ENCODE assay signal across 9 mouse cellular contexts in genomic region chr7:73654193-73654871, GRCm38 (mm10).
DNase-seq lines count a peak whose midpoint lies in the region; ATAC-seq and TF ChIP-seq lines count a peak whose summit lies in the region.
"Had no signal": no experiment of that assay in that cellular context is flagged by ENCODE, and none has a peak within 500 bp of the region (broad histone marks: within the 10 kb centered on the region; RNA-seq: fewer than 3 reads in every experiment).

No protein-coding gene starts in this region.

- H3K4me2 ChIP-seq in forebrain, embryonic 12.5 days = no peak overlapping the region
- H3K4me2 ChIP-seq in intestine, embryonic 15.5 days (replicated peaks) = no peak overlapping the region
- H3K4me2 ChIP-seq in neural tube, embryonic 14.5 days (ENCODE audit: low read depth, low read length) = no peak overlapping the region
- H3K4me2 ChIP-seq: heart, embryonic 13.5 days; neural tube, embryonic 12.5 days had no signal

- H3K9me3 ChIP-seq in forebrain, embryonic 12.5 days = no peaks in the 10 kb centered on the region
- H3K9me3 ChIP-seq in intestine, embryonic 15.5 days = no peaks in the 10 kb centered on the region
- H3K9me3 ChIP-seq in neural tube, embryonic 14.5 days (ENCODE audit: control insufficient read depth, low read length) = no peaks in the 10 kb centered on the region
- H3K9me3 ChIP-seq: heart, embryonic 13.5 days; neural tube, embryonic 12.5 days had no signal

- peak; percentile 51; the same call in 1 of the 2 replicates for ATAC-seq in forebrain, embryonic 12.5 days (ENCODE audit: low FRiP score)
- peak; percentile 51 for ATAC-seq in intestine, embryonic 15.5 days
- ATAC-seq in neural tube, embryonic 14.5 days (ENCODE audit: low read depth) = peak; percentile 54; the same call in 1 of the 2 replicates

- H3K27ac ChIP-seq in forebrain, embryonic 12.5 days = no peak overlapping the region
- H3K27ac ChIP-seq in intestine, embryonic 15.5 days = no peak overlapping the region
- H3K27ac ChIP-seq in neural tube, embryonic 14.5 days (ENCODE audit: low read depth, low read length) = no peak overlapping the region
- H3K27ac ChIP-seq: heart, embryonic 13.5 days; neural tube, embryonic 12.5 days had no signal

- no peak for TF ChIP-seq POLR2A in lung, adult 2 months (IDR thresholded peaks at IDR 0.05; ENCODE audit: borderline replicate concordance, extremely low read depth, low read depth, low read length)

- H3K9ac ChIP-seq in forebrain, embryonic 12.5 days = no peak overlapping the region
- no peak overlapping the region for H3K9ac ChIP-seq in intestine, embryonic 15.5 days
- H3K9ac ChIP-seq in neural tube, embryonic 14.5 days (replicated peaks; ENCODE audit: low read depth, low read length) = no peak overlapping the region
- H3K9ac ChIP-seq: heart, embryonic 13.5 days; neural tube, embryonic 12.5 days had no signal

- no peak overlapping the region for H3K4me3 ChIP-seq in forebrain, embryonic 12.5 days (replicated peaks)
- H3K4me3 ChIP-seq in intestine, embryonic 15.5 days (replicated peaks) = no peak overlapping the region
- H3K4me3 ChIP-seq in lung, adult 2 months (replicated peaks; ENCODE audit: extremely low read depth, low read depth, low read length) = no peak overlapping the region
- no peak overlapping the region for H3K4me3 ChIP-seq in neural tube, embryonic 14.5 days (ENCODE audit: low read depth, low read length)
- H3K4me3 ChIP-seq: heart, embryonic 13.5 days; neural tube, embryonic 12.5 days had no signal

- no peaks in the 10 kb centered on the region for H3K36me3 ChIP-seq in forebrain, embryonic 12.5 days (replicated peaks)
- H3K36me3 ChIP-seq in intestine, embryonic 15.5 days = no peaks in the 10 kb centered on the region
- no peaks in the 10 kb centered on the region for H3K36me3 ChIP-seq in neural tube, embryonic 14.5 days (ENCODE audit: control insufficient read depth, insufficient read depth, low read length)
- H3K36me3 ChIP-seq: heart, embryonic 13.5 days; neural tube, embryonic 12.5 days had no signal

- TF ChIP-seq CTCF in lung, adult 2 months (IDR thresholded peaks at IDR 0.05; ENCODE audit: insufficient read depth, low read length) = peak; percentile 62

- DNase-seq in 416B (ENCODE audit: low read depth) = peak; percentile 63
- DNase-seq in CD4-positive helper T cell, adult 2 months (ENCODE audit: low read depth, low spot score) = peak; percentile 45
- peak; percentile 37 for DNase-seq in c-Kit-positive CD71-positive TER-119-positive erythroid progenitor cells, embryonic 14.5 days (ENCODE audit: low spot score)
- peak; percentile 20 for DNase-seq in lung, adult 2 months

- H3K4me1 ChIP-seq in forebrain, embryonic 12.5 days = peaks cover 5% of the 10 kb centered on the region; the same call in 1 of the 2 replicates
- peaks cover 6% of the 10 kb centered on the region; the same call in 1 of the 2 replicates for H3K4me1 ChIP-seq in intestine, embryonic 15.5 days (replicated peaks)
- no peaks in the 10 kb centered on the region for H3K4me1 ChIP-seq in lung, adult 2 months (ENCODE audit: control insufficient read depth, insufficient read depth, low read length)
- H3K4me1 ChIP-seq in neural tube, embryonic 14.5 days (ENCODE audit: control insufficient read depth, insufficient read depth, low read length) = no peaks in the 10 kb centered on the region; the same call in 1 of the 2 replicates

- WGBS in forebrain, embryonic 12.5 days = 39% methylated on average over 12 of the region's 12 CpGs
- 31% methylated on average over 12 of the region's 12 CpGs for WGBS in intestine, embryonic 15.5 days
- WGBS in lung, adult 2 months = 33% methylated on average over 12 of the region's 12 CpGs
- WGBS in neural tube, embryonic 14.5 days = 31% methylated on average over 12 of the region's 12 CpGs

- peaks cover 13% of the 10 kb centered on the region; the same call in 1 of the 2 replicates for H3K27me3 ChIP-seq in forebrain, embryonic 12.5 days
- no peaks in the 10 kb centered on the region for H3K27me3 ChIP-seq in intestine, embryonic 15.5 days (replicated peaks)
- no peaks in the 10 kb centered on the region for H3K27me3 ChIP-seq in neural tube, embryonic 14.5 days (ENCODE audit: control insufficient read depth, insufficient read depth, low read length)
- H3K27me3 ChIP-seq: neural tube, embryonic 12.5 days had no signal
